Mouse (Mus musculus): ENCODE results near the gene Smim14.

Gene Smim14

GRCm38 (mm10) chr5:65459454-65459853 lies 77.5 kb downstream of the Smim14 start:
- no peak for DNase-seq

- no peak for DNase-seq
Observed at GRCm38 (mm10) chr5:65457846-65458245, 79.1 kb downstream of the Smim14 start.

- no peak for DNase-seq
Observed at GRCm38 (mm10) chr5:65457086-65457827, 79.7 kb downstream of the Smim14 start.

GRCm38 (mm10) chr5:65454771-65455170 lies 82.2 kb downstream of the Smim14 start:
- DNase-seq, result no peak

GRCm38 (mm10) chr5:65448941-65449340 lies 88.0 kb downstream of the Smim14 start:
- no peak for DNase-seq

- no peak for DNase-seq
Observed at GRCm38 (mm10) chr5:65447826-65448225, 89.2 kb downstream of the Smim14 start.

GRCm38 (mm10) chr5:65446756-65447155 lies 90.2 kb downstream of the Smim14 start:
- DNase-seq, result no peak

- no peak for DNase-seq
Observed at GRCm38 (mm10) chr5:65444981-65445380, 92.0 kb downstream of the Smim14 start.

- no peak for DNase-seq
Observed at GRCm38 (mm10) chr5:65438041-65438440, 98.9 kb downstream of the Smim14 start.

GRCm38 (mm10) chr5:65435806-65436561 lies 101.0 kb downstream of the Smim14 start, which contains the start of gene Ugdh:
Gene Ugdh (minus strand): TSS chr5:65435949.
- DNase-seq, result peak; percentile 95 to 98

- DNase-seq, result no peak
Observed at GRCm38 (mm10) chr5:65435363-65435805, 101.6 kb downstream of the Smim14 start.

GRCm38 (mm10) chr5:65434471-65435362 lies 102.3 kb downstream of the Smim14 start:
- DNase-seq, result no peak

- no peak for DNase-seq
Observed at GRCm38 (mm10) chr5:65429441-65429840, 107.5 kb downstream of the Smim14 start.

GRCm38 (mm10) chr5:65428321-65428720 lies 108.7 kb downstream of the Smim14 start:
- DNase-seq, result no peak

GRCm38 (mm10) chr5:65425251-65425650 lies 111.7 kb downstream of the Smim14 start:
- no peak for DNase-seq

GRCm38 (mm10) chr5:65424215-65424614 lies 112.8 kb downstream of the Smim14 start:
- no peak for DNase-seq

GRCm38 (mm10) chr5:65422803-65423202 lies 114.2 kb downstream of the Smim14 start:
- DNase-seq, result no peak

- DNase-seq, result no peak
Observed at GRCm38 (mm10) chr5:65420822-65421221, 116.2 kb downstream of the Smim14 start.

GRCm38 (mm10) chr5:65419136-65419535 lies 117.8 kb downstream of the Smim14 start:
- no peak for DNase-seq

GRCm38 (mm10) chr5:65415653-65416458 lies 121.1 kb downstream of the Smim14 start:
- DNase-seq, result no peak

- DNase-seq, result no peak
Observed at GRCm38 (mm10) chr5:65407989-65408388, 129.0 kb downstream of the Smim14 start.

All from spleen, adult 18-20 months (tissue).